Mouse (Mus musculus) cerebellum, postnatal 25 days (tissue): ENCODE results near the gene Vat1.
"Not testable (repeated sequence)": the region's sequence is repeated elsewhere in the genome, so short reads cannot be mapped to it uniquely, and the experiment has no call there.

Experiments used
- DNase-seq, 2 experiments: peaks; one replicate each; pipeline ENCODE4 v3.0.0; 2021; ENCODE audit warnings: mixed read lengths in 2 of 2

The Vat1 gene

DNA sequence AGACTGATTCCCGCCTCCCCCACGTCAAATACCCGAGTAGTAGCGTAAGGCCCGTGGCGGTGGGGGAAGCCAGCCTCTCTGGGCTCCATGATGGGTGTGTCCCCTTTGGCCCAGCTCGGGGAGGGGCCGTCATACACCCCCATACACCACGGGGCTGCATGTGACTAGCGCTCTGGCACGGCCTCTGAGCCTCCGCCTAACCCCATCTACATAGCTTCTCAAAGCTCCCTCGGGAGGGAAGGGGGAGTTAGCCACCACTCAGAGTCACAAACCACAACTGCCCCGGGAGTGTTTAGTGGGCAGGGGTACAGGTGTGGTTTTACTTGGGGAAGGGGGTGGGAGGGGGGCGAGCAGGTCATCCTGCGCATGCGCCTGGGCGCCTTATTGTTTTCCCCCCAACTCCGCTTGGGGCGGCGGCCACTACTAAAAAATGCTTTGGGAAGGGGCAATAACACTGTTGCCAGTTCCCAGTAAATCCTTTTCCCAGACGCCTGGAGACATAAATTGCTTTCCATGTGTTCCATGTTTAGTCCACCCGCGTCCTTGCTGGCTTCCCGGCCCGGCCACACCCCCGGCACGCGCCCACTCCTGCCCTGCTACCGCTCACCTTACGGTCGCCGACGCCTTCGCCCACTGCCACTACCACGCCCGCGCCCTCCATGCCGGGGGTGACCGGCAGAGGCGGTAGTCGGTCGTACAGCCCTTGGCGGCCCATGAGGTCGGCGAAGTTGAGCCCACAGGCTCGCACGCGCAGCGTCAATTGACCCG, 745 bp downstream of the Vat1 start:
- peak in 1 of 2 experiments; percentile 43 for DNase-seq

DNA sequence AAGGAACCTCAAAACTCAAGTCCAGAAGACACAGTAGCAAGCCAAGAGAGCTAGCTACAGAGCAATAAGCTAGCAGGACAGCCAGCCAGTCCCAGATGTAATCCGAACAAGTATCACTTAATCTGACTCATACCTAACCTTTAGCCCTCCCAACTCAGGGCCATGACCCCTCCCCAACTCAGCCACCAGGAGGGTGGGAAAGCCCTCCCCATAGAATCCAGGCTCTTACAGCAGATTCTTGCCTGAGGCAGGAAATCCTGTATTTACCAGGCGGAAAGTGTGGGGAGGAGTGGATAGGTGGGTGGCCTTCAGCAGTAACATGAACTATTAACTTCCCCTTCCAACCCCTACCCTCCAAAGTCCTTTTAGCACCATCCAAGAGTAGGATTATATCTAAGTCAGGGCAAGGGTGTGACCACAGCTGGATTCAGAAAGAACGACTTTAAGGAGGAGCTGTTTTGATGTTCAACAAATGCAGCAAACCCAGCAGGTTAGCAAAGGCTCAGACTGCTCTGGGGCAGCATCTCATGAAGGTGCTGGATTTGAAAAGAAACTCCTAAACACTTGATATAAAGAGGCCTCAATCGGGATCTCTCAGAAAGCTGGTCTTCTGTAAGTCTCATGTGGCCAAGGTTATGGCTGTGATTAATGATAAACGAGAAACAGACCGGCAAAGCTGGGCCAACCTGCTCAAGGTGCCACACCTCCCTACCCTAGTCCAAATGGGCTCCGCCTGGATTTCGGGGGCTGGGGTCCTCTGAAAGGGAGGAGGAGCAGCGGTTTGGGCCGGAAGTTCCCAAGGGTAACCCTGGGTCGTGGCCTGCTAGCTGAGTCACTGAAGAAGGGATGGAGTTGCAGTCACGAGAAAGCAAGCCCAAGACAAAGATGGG, 1.6 kb downstream of the Vat1 start, which contains the start of gene Rnd2:
Gene Rnd2, plus strand, starts transcription at position 789 of the 890 bp plus-strand sequence.
- no peak for DNase-seq

DNA sequence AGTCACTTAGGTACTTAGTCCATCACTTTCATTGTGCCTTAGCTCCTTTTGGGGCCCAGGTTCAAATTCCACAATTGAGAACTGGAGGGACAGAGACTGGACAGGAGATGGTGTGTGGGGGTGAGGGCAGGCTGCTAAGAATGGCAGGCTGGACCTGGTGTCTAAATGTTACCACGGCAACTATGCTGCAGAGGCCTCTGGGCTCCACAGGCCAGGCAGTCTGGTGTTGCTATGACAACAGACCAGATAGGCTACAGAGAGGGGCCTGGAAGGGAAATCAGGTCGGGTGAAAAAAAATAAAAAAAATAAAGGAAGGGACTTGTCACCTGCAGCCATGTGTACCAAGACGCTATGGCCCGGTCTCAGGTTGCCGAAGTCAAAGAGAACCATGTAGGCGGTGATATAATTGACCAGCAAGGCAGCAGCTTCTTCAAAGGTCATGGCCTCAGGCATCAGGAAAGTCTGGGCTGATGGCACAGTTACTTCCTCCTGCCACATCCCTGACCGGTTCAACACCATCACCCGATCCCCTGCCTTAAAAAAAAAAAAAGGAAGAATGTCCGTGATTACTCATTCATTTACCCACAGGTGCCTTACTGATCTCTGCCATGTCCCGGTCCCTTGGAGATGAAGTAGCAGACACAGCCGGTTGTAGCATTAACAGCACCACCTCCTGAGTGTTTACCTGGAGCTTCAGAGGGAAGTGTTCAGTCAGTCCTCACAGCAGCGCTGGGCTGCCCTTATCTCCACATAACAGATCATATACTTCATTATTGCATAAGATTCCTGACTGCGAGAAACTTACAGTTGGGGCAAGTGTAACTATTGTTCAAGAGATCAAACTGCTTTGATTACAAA, 3.2 kb downstream of the Vat1 start:
- DNase-seq: no peak

DNA sequence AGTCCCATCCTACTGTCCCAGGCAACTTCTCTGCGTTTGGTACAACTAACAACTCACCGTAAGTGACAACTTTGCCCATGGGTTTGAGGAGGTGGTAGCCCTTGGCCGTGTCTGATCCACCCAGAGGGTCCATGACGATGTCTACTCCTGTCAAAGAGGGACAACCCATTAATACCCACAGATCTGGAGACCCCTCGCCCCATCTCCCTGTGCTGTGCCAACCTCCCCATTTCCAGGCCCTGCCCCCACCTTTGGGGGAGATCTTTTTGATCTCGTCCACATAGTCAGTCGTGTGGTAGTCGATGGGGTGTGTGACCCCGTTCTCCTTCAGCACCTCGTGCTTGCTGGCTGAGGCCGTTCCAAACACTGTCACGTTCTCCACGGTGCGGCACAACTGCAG, 3.9 kb downstream of the Vat1 start:
- DNase-seq: no peak

DNA sequence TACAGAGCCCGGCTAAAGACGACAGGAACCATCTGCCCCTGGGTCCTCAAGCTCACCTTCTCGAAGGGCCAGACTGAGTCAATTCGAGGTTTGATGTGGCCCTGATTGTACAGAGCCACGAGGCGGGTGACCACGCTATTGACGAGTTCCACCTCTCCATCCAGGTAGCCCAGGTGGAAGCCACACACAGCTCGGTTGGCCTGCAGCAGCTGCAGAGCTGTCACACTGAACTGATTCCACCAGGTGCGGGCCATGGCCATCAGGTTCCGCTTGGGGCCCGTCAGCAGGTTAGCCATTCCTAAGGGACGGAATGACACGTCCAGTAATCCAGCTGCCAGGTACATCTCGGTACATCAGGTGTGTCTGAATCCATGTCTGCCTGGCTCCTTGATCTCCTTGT, 5.7 kb downstream of the Vat1 start:
- no peak for DNase-seq

DNA sequence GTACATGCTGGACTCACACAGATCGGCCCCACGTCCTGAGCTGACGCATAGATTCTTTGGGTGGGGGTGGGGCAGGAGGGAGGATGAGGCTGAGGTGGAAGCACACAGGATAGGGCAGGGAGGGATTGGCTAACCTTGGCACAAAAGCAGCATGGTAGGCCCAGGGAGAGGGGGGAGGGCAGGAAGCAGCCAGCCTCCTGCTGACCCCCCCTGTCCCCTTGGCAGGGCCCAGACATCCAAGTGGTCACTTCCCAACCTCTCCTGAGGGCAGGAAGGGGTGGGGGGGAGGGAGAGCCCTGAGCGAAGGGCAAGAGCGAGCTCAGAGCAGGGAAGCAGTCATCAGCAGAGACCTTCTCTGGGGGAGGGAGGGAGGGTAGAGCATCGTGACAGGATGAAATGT, 6.3 kb downstream of the Vat1 start:
- DNase-seq: no peak

DNA sequence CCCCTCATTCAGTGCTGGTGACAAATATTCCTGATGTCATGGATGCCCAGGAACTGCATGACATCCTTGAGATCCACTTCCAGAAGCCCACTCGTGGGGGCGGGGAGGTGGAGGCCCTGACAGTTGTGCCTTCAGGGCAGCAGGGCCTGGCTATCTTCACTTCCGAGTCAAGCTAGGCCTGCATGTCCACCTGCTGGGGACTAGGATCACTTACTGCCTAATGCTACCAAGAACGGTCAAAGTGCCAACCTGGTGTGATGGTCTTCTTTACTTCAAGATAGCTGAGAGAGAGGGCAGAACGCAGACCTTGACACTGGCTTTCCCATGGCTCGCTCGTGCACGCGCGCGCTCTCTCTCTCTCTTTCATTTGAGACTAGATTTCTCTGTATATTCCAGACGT, 7.8 kb downstream of the Vat1 start:
- DNase-seq: no peak

DNA sequence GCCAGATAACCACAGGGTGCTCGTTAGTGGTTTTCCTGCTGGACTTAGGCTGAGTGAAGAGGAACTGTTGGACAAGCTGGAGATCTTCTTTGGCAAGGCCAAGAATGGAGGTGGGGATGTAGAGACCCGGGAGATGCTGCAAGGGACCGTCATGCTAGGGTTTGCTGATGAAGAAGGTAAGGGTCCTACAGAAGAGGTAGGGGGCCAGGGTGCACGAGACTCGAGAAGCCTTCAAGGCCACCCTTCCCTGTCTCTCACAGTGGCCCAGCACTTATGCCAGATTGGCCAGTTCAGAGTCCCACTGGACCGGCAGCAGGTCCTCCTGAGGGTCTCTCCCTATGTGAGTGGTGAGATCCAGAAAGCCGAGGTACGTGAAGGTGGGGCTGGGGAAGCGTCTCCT, 8.4 kb downstream of the Vat1 start:
- DNase-seq: no peak

DNA sequence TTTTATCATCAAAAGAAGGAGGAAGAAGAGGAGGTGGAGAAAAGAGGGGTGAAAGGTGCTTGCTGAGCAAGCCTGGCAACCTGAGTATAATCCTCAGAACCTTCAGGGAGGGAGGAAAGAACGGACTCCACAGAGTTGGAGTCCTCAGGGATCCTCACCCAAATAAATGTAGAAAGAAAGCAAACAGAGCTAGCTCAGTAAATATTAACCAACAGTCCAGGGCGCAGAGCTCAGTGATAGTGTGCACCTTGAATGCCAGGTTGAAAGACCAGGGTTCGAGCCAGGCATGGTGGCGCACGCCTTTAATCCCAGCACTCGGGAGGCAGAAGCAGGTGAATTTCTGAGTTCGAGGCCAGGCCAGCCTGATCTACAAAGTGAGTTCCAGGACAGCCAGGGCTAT, 10.4 kb downstream of the Vat1 start:
- DNase-seq: no peak

DNA sequence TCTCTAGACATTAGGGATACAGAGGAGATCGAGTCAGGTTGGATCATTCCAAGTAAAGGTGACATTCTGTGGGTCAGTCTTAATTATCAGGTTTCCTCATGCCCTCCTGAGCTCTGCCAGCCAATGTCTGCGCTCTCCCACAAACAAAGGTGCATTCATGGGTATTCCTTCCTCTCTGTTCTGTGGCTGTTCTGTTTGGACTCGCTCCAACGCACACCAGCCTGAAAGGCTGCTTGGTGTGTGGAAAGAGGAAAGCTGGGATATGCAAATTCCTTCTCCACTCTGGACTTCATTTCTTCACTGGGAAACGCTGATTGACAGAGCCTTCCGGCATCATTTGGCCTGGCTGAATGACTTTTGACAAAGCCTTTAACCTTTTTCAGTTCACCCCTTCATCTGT, 11.3 kb downstream of the Vat1 start:
- DNase-seq: no peak

DNA sequence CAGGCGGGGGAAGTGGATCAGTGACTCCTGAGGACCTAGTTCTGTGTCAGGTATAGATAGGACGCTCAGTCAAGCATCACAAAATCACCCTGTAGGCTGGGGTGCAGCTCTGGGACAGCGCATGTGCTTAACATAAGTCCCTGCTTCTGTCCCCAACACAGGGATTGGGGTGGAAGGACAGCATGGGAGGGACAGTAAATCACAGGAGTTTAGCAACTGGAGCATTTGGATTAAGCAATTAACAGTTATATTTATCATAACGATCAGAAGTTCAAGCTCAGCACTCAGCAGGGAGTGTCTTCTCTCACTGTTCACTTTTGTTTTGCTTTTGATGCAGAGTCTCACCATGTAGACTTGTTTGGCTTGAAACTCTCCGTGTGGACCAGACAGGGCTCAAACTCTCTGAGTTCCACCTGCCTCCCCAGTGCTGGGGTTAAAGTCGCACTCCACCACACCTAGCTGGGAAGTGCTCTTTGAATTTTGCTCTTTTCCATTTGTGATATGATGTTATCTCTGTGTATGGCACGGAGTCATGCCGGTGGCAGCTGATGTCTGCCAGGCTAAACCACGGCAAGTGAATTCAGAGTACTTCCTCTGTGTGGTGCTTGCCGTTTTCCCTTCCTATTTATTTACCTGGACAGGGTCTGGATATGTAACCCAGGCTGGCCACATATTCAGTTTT, 13.8 kb downstream of the Vat1 start:
- DNase-seq: no peak

DNA sequence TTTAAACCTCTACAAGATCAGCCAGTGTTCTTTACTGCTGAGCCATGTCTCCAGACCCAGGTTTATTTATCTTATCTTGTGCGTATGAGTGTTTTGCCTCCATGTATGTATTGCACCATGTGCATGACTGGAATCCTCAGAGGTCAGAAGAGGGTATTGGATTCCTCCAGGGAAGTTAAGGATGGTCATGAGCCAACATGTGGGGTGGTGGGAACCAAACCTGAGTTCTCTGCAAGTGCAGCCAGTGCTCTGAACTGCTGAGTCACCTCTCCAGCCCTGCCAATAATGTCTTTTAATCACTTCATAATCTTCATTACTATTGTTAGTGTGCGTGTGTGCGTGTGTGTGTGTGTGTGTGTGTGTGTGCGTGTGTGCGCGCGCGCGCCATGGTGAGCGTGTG, 14.5 kb downstream of the Vat1 start:
- DNase-seq: no peak

DNA sequence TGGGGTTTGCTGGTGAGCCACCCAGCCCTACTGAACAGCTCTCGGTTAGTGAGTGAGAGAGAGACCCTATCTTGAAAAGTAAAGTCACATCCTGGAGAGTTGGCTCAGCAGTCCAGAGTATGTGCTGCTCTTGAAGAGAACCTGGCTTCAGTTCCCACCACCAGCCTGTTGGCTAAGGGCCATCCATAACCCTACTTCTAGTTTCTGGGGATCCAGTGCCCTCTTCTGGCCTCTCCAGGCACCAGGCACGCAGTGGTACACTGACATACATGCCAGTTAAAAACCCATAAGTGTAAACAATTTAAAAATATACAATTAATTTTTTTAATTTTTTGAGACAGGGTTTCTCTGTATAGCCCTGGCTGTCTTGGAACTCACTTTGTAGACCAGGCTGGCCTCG, 15.6 kb downstream of the Vat1 start:
- DNase-seq: no peak

DNA sequence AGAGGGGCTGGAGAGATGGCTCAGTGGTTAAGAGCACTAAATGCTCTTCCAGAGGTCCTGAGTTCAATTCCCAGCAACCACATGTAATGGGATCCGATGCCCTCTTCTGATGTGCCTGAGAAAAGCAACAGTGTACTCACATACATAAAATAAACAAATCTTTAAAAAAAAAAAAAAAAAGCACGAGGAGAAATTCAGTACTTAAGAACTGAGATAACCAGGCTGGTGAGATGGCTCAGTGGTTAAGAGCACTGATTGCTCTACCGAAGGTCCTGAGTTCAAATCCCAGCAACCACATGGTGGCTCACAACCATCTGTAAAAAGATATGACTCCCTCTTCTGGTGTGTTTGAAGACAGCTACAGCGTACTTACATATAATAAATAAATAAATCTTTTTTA, 16.4 kb downstream of the Vat1 start:
- DNase-seq: not testable (repeated sequence)

DNA sequence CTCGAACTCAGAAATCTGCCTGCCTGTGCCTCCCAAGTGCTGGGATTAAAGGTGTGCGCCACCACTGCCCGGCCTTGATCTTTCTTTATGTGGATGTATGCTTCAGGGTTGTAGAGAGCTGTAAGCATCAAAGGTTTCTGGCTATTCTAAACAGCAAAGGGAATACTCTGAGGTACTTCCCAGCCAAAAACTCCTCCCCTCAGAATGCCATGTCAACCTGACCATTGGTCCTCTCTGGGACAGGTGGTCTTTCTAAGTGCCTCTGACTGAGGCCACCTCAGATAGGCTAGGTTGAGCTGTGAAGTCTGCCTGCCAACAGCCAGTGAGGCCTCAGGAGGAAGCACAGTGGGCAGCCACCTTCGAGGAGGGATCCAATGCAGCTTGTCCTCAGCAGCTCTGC, 17.1 kb downstream of the Vat1 start:
- no peak for DNase-seq

DNA sequence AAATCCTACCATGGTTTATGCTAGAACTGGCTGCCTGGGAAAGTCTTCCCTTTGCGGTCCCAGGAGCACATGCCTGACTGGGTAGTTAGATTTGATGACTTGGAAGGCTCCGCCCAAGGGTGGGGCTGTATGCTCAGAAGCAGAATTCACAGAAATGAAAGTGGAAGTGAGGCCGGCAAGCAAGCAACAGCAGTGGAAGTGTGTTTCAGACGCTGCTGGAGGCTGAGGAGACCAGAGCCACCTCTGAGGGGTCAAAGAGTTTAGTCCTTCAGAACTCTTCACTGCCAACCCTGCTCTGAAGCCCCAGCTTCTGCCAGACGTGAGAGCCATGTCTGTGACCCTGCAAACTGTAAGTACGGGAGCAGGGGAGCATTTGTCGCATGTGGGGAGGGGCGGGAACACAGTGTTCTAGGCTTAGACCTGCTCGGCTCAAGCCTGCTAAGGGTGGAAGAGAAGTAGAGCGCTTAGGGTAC, 17.7 kb downstream of the Vat1 start, which contains the start of gene Ifi35:
Gene Ifi35, plus strand, starts transcription at position 134 of the 473 bp plus-strand sequence.
- DNase-seq: no peak

DNA sequence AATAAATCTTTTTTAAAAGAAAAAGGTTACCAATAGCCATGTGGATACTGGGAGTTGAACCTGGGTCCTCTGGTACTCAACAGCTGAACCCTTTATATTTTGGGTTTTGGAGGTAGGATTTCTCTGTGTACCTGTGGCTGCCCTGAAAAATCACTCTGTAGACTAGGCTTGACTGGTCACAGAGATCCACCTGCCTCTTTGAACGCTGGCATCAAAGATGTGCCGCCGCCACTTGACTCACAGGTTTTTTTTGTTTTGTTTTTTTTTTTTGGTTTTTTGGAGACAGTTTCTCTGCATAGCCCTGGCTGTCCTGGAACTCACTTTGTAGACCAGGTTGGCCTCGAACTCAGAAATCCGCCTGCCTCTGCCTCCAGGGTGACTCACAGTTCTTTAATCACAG, 18.2 kb downstream of the Vat1 start:
- no peak for DNase-seq

DNA sequence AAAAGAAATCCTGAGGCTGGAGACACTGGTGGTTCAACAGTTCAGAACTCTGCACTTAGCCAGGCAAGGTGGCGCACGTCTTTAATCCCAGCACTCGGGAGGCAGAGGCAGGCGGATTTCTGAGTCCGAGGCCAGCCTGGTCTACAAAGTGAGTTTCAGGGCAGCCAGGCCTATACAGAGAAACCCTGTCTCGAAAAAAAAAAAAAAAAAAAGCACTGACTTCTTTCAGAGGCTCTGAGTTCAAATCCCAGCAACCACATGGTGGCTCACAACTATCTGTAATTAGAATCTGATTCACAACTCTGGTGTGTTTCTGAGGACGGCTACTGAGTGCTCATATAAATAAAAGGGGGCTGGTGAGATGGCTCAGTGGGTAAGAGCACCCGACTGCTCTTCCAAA, 19.2 kb downstream of the Vat1 start:
- DNase-seq: not testable (repeated sequence)

DNA sequence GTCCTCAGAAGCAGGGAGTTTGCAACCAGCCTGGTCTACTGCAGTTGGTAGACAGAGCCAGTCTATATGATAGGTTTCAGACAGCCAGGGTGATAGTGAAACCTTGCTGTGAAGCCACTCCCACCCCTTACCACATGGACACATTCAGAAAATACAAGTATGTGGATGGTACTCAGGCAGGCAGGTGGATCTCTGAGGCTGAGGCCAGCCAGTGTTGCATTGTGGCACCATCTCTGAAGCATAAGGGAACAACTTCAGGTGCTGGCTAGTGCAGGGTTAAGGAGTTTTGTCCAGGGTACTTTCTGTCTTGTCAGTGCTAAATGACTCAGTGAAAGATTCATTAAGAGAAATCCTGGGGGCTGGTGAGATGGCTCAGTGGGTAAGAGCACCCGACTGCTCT, 19.7 kb downstream of the Vat1 start:
- no peak for DNase-seq

DNA sequence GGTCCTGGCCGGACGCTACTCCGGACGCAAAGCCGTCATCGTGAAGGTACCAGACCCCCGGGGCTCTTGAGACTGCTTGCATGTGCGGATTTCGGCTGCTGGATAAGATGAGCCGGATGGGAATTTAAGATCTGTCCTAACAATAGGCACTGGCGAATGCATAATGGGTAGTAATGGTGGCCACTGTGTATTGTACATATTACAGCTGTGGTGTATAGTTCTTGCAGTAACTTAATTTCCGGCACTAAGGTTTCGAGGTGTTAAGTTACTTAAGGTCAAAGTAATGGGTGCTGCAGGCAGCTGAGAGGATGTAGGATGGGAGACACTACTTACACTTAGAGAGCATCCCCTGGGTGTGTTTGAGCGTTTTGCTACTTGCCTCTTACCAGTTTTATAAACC, 23.3 kb downstream of the Vat1 start:
- no peak for DNase-seq

DNA sequence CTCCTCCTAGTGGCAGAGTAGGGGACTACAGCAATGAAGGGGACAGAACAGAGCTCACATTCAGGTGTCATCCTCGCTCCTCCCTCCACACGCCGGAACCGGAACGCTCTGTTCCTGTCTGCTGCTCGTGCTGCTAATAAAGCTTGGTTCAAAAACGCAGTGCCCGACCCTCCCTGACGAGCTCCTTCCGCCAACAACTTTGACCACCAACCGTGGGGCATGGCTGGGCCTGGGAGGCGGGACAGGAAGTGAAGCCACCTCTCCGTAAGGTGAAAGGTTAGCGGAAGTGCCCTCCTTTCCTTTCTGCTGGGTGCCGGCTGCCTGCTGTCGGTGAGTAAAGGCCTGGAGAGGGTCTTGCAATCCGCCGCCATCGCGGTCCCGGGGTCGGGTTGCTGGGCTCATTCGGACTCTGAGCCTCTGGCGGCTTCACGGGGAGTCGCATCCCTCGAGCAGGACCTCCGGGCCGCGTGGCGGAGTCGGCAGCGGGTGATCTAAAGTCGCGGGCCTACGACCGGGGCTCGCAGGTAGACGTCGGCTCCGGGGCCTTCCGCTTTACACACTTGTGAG, 23.8 kb downstream of the Vat1 start, which contains the start of gene Rpl27:
Gene Rpl27, plus strand, starts transcription at position 172 of the 567 bp plus-strand sequence.
- DNase-seq: peak; percentile 95 to 97
